Mouse (Mus musculus) ES-E14 (cell line): ENCODE data around the gene Hcls1.

Experiments
- MAFK ChIP-seq: IDR thresholded peaks from 2 replicates; pipeline ENCODE4 v1.6.1; 2014; ENCODE audit warnings: mild to moderate bottlenecking, low read depth, low read length, inconsistent platforms; ENCODE audit not compliant: insufficient read depth
- ZNF384 ChIP-seq: IDR thresholded peaks from 2 replicates; pipeline ENCODE4 v1.6.1; 2012; ENCODE audit warnings: low read depth, low read length, inconsistent platforms

DNA sequence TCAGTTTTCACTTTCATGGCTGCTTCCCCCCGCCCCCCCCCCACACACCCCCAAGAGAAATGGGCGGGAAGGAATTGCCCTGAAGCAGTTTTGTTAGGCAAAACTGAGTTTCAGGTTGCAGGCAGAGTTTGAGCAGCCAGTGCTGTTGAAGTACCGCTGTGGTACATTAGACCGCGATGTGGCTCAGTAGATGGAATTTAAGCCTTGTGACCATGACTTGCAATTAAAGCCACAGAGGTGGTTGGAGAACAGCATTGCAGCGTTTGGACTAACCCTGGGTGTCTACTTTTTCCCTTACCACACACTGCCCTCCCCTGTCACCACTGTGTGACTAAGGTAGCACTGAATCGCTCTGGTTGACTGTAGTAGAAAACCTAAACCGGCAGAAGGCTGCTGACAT lies 54.7 kb downstream of the Hcls1 start:
- TF ChIP-seq ZNF384 (no peak), MAFK (peak; percentile 53; the same call in 1 of the 2 replicates)
